Mouse (Mus musculus): Measurements from ENCODE around the gene Capn13. TPM values are rescaled to one million over a fixed set of nuclear protein-coding genes. Genes with fewer than 3 reads are reported as not detected.

The Capn13 gene
- polyA plus RNA-seq, 1 experiment from 2014 or later: 0.12 TPM

DNA sequence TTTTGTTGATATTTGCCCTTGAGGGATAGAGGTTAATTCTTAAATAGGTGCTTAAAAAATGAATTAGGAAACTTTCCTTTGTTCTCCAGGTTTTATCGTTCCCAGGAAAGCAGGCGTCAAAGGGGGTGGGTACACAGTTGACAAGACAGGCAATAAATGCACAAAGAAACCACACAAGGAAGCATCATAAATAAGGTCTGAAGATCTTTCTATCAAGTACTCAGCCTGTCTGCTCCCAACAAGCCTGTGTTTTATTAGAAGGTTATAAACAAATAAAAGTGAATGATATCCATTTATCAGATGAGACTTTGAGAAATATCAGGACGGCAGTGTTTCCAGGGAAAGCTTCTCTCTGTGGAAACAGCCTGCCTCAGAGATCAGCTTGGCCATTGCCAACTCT lies 33.3 kb downstream of the Capn13 start:
- no peaks in the 10 kb centered on the region for H3K4me1 ChIP-seq (replicated peaks; ENCODE audit: control insufficient read depth, insufficient read depth, low read length)
- H3K9me3 ChIP-seq (ENCODE audit: control insufficient read depth, low read length): no peaks in the 10 kb centered on the region
- no peak overlapping the region for H3K4me2 ChIP-seq (replicated peaks)
- ATAC-seq (ENCODE audit: low FRiP score): no peak
- no peaks in the 10 kb centered on the region for H3K36me3 ChIP-seq (replicated peaks; ENCODE audit: control insufficient read depth, insufficient read depth)
- H3K9ac ChIP-seq: no peak overlapping the region
- H3K27ac ChIP-seq: no peak overlapping the region
- DNase-seq (ENCODE audit: low spot score): no peak
- no peaks in the 10 kb centered on the region for H3K27me3 ChIP-seq (ENCODE audit: control insufficient read depth, insufficient read depth, low read length)
- WGBS: 87% methylated on average over 3 of the region's 3 CpGs
- no peak overlapping the region for H3K4me3 ChIP-seq (replicated peaks; ENCODE audit: low read length)

DNA sequence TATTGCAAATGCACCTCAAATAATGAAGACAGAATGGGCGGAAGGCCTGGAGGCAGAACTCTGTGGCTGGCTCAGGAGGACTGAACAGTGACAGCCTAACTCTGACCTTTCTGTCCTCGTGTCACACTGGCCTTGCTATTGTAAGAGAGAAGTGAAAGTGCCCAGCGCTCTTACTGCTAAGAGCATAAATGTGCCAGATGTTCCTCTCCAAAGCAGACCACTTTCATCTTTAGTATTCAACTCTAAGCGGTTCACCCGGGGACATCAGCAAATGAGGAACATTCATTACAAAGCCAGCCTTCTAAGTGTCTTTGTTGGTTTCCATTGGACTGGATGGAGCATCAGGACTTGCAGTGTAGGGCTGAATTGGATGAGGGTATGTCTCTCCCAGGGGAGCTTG lies 39.6 kb downstream of the Capn13 start:
- WGBS: 55% methylated on average over 5 of the region's 5 CpGs
- Histone ChIP-seq H3K9me3 (ENCODE audit: control insufficient read depth, low read length) (no peaks in the 10 kb centered on the region), H3K9ac (no peak overlapping the region), H3K4me1 (replicated peaks; ENCODE audit: control insufficient read depth, insufficient read depth, low read length) (no peaks in the 10 kb centered on the region), H3K27me3 (ENCODE audit: control insufficient read depth, insufficient read depth, low read length) (no peaks in the 10 kb centered on the region), H3K36me3 (replicated peaks; ENCODE audit: control insufficient read depth, insufficient read depth) (no peaks in the 10 kb centered on the region), H3K27ac (no peak overlapping the region), H3K4me2 (replicated peaks) (no peak overlapping the region), H3K4me3 (replicated peaks; ENCODE audit: low read length) (no peak overlapping the region)
- ATAC-seq (ENCODE audit: low FRiP score): no peak
- no peak for DNase-seq (ENCODE audit: low spot score)

DNA sequence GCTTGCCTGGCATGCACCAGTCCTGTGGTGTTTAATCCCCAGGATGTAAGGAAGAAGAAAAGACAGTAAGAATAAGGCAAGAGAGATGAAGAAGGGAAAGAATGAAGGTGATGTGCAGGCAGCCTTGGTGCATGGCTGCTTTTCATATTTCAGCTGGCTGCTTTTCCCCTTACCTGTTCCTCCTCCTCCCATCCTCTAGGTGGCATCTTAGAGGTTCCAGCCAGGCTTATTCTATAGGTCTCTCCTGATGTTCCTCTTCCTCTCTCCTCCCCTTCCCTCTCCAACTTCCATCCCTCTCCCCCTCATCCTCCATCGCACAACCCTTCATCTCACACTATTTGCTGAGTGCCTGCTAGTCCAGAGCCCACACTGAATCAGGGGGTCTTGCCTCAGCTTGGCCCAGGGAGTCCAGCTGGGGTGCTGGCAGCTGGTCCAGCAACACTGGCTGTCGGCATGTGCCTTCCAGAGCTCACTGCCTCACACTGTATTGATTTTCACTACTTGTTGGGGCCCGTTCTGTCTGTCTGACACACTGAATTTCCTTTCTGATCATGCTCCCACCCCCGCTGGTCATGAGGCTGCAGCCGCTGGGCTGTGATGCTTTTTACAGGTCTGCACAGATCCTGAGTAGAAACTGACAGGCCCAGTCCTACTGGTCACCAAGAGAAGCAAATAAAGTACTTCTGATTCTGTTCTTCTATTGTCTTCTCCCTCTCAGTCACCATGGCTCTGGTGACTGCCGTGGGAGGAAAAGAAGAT lies 56.9 kb downstream of the Capn13 start:
- H3K27me3 ChIP-seq (ENCODE audit: control insufficient read depth, insufficient read depth, low read length): no peaks in the 10 kb centered on the region
- no peak overlapping the region for H3K4me2 ChIP-seq (replicated peaks)
- no peak for ATAC-seq (ENCODE audit: low FRiP score)
- H3K36me3 ChIP-seq (replicated peaks; ENCODE audit: control insufficient read depth, insufficient read depth): no peaks in the 10 kb centered on the region
- no peaks in the 10 kb centered on the region for H3K9me3 ChIP-seq (ENCODE audit: control insufficient read depth, low read length)
- H3K4me3 ChIP-seq (replicated peaks; ENCODE audit: low read length): no peak overlapping the region
- DNase-seq (ENCODE audit: low spot score): no peak
- 82% methylated on average over 6 of the region's 6 CpGs for WGBS
- H3K27ac ChIP-seq: no peak overlapping the region
- H3K4me1 ChIP-seq (replicated peaks; ENCODE audit: control insufficient read depth, insufficient read depth, low read length): no peaks in the 10 kb centered on the region
- no peak overlapping the region for H3K9ac ChIP-seq

DNA sequence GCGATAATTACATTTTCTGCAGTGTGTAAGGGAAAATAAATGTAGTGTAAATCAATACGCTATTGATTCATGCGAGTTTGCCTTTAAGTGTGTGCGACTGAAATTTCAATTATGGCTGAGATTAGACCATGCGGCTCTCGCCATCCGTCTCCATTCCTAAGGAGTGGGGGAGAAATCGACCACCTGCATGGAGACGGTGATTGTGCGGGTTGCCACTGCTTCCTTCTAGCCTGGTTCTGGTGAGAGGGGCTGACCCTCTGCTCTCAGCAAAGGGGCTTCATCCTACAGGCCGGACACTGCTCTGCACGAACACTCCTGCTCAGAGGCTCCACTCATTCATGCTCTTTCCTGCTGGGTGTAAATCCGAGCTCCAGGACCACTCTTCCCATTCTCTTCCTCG lies 58.0 kb downstream of the Capn13 start:
- no peak overlapping the region for H3K9ac ChIP-seq
- ATAC-seq (ENCODE audit: low FRiP score): peak; percentile 46; the same call in 1 of the 2 replicates
- H3K4me3 ChIP-seq (replicated peaks; ENCODE audit: low read length): no peak overlapping the region
- DNase-seq (ENCODE audit: low spot score): no peak
- H3K9me3 ChIP-seq (ENCODE audit: control insufficient read depth, low read length): no peaks in the 10 kb centered on the region
- H3K4me1 ChIP-seq (replicated peaks; ENCODE audit: control insufficient read depth, insufficient read depth, low read length): no peaks in the 10 kb centered on the region
- 0 out of 2 replicates have a peak overlapping the region, but pooled peaks have one; percentile 28 for H3K27ac ChIP-seq
- WGBS: 58% methylated on average over 14 of the region's 14 CpGs
- H3K27me3 ChIP-seq (ENCODE audit: control insufficient read depth, insufficient read depth, low read length): no peaks in the 10 kb centered on the region
- H3K36me3 ChIP-seq (replicated peaks; ENCODE audit: control insufficient read depth, insufficient read depth): no peaks in the 10 kb centered on the region
- no peak overlapping the region for H3K4me2 ChIP-seq (replicated peaks)

DNA sequence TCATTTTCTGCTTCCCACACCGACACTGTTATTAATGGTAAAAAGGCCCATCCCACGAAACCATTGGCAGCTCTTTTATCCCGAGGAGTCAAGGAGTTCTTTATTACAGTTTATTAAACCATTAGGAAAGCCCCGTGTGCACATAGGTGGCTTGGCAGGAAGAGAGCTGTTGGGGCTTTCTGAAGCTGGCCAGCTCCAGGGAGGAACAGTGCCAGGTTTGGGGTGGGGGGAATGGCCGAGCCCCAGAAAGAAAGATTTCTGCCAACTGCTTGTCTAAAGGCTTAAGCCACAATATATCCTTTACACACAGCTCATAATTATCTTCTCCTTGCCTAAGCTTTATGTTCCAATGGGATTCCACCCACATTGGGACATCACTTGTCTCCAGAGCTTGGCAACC lies 71.6 kb downstream of the Capn13 start:
- Histone ChIP-seq H3K4me3 (replicated peaks; ENCODE audit: low read length) (no peak overlapping the region), H3K9ac (no peak overlapping the region), H3K4me2 (replicated peaks) (no peak overlapping the region), H3K36me3 (replicated peaks; ENCODE audit: control insufficient read depth, insufficient read depth) (no peaks in the 10 kb centered on the region), H3K4me1 (replicated peaks; ENCODE audit: control insufficient read depth, insufficient read depth, low read length) (peaks cover 3% of the 10 kb centered on the region), H3K9me3 (ENCODE audit: control insufficient read depth, low read length) (no peaks in the 10 kb centered on the region), H3K27ac (no peak overlapping the region), H3K27me3 (ENCODE audit: control insufficient read depth, insufficient read depth, low read length) (no peaks in the 10 kb centered on the region)
- peak; percentile 16; the same call in 1 of the 2 replicates for ATAC-seq (ENCODE audit: low FRiP score)
- WGBS: 59% methylated on average over 5 of the region's 5 CpGs
- DNase-seq (ENCODE audit: low spot score): peak; percentile 32

DNA sequence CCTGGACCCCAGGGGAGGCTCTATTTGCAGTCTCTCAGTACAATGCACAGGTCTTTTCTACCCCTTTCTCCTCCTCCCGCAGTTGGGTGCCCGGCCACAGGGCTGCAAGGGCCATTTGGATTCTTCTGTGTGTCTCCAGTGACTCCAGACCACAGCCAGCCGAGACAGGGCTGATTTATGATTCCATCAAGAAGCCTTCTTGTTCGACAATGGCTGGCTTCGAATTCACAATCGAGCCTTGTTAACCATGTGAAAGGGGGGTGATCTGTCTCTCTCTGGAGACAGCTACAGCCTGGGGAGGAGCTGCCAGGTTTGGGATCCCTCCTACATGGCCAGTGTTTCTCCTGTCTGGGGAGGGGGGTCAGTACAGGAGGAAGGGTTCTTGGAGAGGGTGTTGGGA lies 75.4 kb downstream of the Capn13 start:
- ATAC-seq (ENCODE audit: low FRiP score) (peak; percentile 70), DNase-seq (ENCODE audit: low spot score) (no peak)
- 13% methylated on average over 6 of the region's 6 CpGs for WGBS
- Histone ChIP-seq H3K9me3 (ENCODE audit: control insufficient read depth, low read length) (no peaks in the 10 kb centered on the region), H3K4me2 (replicated peaks) (no peak overlapping the region), H3K27me3 (ENCODE audit: control insufficient read depth, insufficient read depth, low read length) (no peaks in the 10 kb centered on the region), H3K4me3 (replicated peaks; ENCODE audit: low read length) (no peak overlapping the region), H3K36me3 (replicated peaks; ENCODE audit: control insufficient read depth, insufficient read depth) (no peaks in the 10 kb centered on the region), H3K9ac (no peak overlapping the region), H3K4me1 (replicated peaks; ENCODE audit: control insufficient read depth, insufficient read depth, low read length) (peaks cover 11% of the 10 kb centered on the region), H3K27ac (peak overlapping the region; percentile 16; the same call in 1 of the 2 replicates)

DNA sequence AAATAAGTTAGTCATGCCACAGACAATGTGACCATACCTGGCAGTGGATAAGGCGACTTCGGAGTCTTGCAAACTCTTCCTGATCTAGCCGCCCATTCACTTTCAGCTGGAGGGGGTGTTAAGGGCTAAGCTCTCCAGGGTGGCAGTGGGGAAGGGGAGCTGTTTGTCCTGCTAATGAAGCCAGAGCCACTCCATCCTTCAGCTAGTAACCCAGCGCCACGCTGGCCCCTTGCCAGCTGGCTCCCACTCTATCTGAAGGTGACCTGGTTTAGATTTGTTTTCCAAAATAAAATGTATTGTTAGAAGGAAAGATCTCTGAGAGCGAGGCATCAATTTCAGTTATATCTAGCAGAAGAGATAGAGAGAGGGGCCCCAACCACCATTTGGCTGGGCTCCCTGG lies 75.9 kb downstream of the Capn13 start:
- H3K4me2 ChIP-seq (replicated peaks): no peak overlapping the region
- H3K4me3 ChIP-seq (replicated peaks; ENCODE audit: low read length): no peak overlapping the region
- DNase-seq (ENCODE audit: low spot score): no peak
- H3K27ac ChIP-seq: peak overlapping the region; percentile 38; the same call in 1 of the 2 replicates
- no peaks in the 10 kb centered on the region for H3K27me3 ChIP-seq (ENCODE audit: control insufficient read depth, insufficient read depth, low read length)
- WGBS: 52% methylated on average over 6 of the region's 6 CpGs
- H3K36me3 ChIP-seq (replicated peaks; ENCODE audit: control insufficient read depth, insufficient read depth): no peaks in the 10 kb centered on the region
- H3K9me3 ChIP-seq (ENCODE audit: control insufficient read depth, low read length): no peaks in the 10 kb centered on the region
- no peak overlapping the region for H3K9ac ChIP-seq
- H3K4me1 ChIP-seq (replicated peaks; ENCODE audit: control insufficient read depth, insufficient read depth, low read length): peaks cover 11% of the 10 kb centered on the region
- ATAC-seq (ENCODE audit: low FRiP score): peak; percentile 49; the same call in 1 of the 2 replicates

DNA sequence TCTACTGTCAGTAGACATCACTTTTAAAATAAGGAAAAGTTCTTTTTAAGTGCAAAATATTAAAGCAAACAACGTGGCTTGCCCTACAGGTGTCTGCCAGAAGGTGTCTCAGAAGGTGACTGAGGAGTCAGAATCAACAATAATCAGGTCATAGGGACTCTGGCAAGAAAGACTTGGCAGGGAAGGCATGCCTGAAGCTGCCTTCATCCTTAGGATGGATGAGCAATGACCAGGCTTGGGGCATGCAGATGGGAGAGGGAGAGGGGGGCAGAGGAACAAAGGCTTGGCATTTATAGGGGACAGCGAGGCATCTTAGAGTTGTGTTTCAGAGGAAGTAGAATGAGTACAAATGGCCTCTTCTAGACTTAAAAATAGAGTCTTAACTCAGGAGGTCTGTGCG lies 76.7 kb downstream of the Capn13 start:
- 74% methylated on average over 3 of the region's 3 CpGs for WGBS
- H3K4me3 ChIP-seq (replicated peaks; ENCODE audit: low read length): no peak overlapping the region

DNA sequence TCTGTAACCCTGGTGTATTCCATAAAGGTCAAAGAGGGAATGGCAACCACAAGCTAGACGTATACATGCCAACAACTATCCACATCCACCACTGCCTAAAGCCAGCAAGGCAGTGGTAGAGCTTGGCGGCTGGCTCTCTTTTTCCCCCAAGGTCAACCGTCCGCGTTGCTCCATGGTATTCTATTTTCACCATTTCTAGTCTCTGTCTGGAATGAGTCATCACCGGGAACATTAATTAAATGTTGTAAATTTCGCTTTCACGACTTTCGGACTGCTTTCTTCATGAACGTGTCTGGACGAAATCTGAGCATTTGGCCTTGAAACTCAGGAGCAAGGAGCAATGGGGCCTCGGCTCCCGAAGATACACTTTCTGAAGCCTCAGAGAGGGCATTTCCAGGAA lies 85.9 kb downstream of the Capn13 start:
- no peak overlapping the region for H3K4me2 ChIP-seq (replicated peaks)
- no peaks in the 10 kb centered on the region for H3K9me3 ChIP-seq (ENCODE audit: control insufficient read depth, low read length)
- no peak overlapping the region for H3K9ac ChIP-seq
- no peaks in the 10 kb centered on the region for H3K4me1 ChIP-seq (replicated peaks; ENCODE audit: control insufficient read depth, insufficient read depth, low read length)
- no peaks in the 10 kb centered on the region for H3K27me3 ChIP-seq (ENCODE audit: control insufficient read depth, insufficient read depth, low read length)
- no peak overlapping the region for H3K4me3 ChIP-seq (replicated peaks; ENCODE audit: low read length)
- ATAC-seq (ENCODE audit: low FRiP score) (no peak), DNase-seq (ENCODE audit: low spot score) (no peak)
- H3K36me3 ChIP-seq (replicated peaks; ENCODE audit: control insufficient read depth, insufficient read depth): no peaks in the 10 kb centered on the region
- H3K27ac ChIP-seq: no peak overlapping the region
- 96% methylated on average over 13 of the region's 13 CpGs for WGBS

More for the DNA sequence above, 76.7 kb downstream of the Capn13 start:
- ATAC-seq (ENCODE audit: low FRiP score): no peak
- Histone ChIP-seq H3K9me3 (ENCODE audit: control insufficient read depth, low read length) (no peaks in the 10 kb centered on the region), H3K36me3 (replicated peaks; ENCODE audit: control insufficient read depth, insufficient read depth) (no peaks in the 10 kb centered on the region), H3K4me1 (replicated peaks; ENCODE audit: control insufficient read depth, insufficient read depth, low read length) (peaks cover 11% of the 10 kb centered on the region; the same call in 1 of the 2 replicates), H3K27me3 (ENCODE audit: control insufficient read depth, insufficient read depth, low read length) (no peaks in the 10 kb centered on the region), H3K4me2 (replicated peaks) (no peak overlapping the region), H3K9ac (no peak overlapping the region), H3K27ac (no peak overlapping the region)
- DNase-seq (ENCODE audit: low spot score): no peak
